Comparison of ENCODE assay signal across 10 mouse cellular contexts in the genomic region with DNA sequence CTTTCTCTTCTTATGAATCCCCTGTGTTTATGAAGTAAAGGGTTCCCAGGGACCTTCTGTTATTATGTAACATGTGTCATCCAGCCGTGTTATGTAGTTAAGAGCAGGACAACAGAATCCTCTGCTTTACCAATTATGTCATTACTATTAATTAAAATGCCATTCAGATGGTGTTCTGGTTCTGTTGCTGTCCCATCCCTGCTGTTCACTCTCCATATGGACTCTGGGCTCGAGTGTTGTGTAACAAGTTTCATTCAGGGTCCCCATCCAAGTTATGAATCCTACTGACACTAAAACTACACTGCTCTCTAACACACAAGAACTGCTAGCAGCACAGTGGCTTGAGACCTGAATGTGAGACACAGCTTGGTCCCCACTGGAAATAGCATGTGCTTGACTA.
DNase-seq lines count a peak whose midpoint lies in the region; ATAC-seq and TF ChIP-seq lines count a peak whose summit lies in the region.
"Had no signal": no experiment of that assay in that cellular context is flagged by ENCODE, and none has a peak within 500 bp of the region (broad histone marks: within the 10 kb centered on the region; RNA-seq: fewer than 3 reads in every experiment).

No protein-coding gene starts in this region.

- DNase-seq in heart, postnatal 25 days (ENCODE audit: low spot score): no peak
- peak; percentile 21 to 43 for DNase-seq in right cerebral cortex, adult 2 months (ENCODE audit: low spot score in 2 of 2)
- no peak for DNase-seq in right cerebral cortex, postnatal 4 days
- peak; percentile 55 for DNase-seq in layer of hippocampus, adult 9-11 months
- DNase-seq in stomach, postnatal 0 days (ENCODE audit: low spot score): no peak
- no peak for DNase-seq in cerebellum, adult 2 months
- no peak for DNase-seq in natural killer cell, adult 2 months (ENCODE audit: low spot score in 2 of 2)
- DNase-seq: heart, adult 18-20 months had no signal

- no peak overlapping the region for H3K9ac ChIP-seq in heart, embryonic 15.5 days
- H3K9ac ChIP-seq in stomach, postnatal 0 days (ENCODE audit: low read length): 0 out of 2 replicates have a peak overlapping the region, but pooled peaks have one; percentile 8

- H3K27ac ChIP-seq in heart, embryonic 15.5 days: no peak overlapping the region
- H3K27ac ChIP-seq in stomach, postnatal 0 days (replicated peaks): 0 out of 2 replicates have a peak overlapping the region, but pooled peaks have one; percentile 1
- H3K27ac ChIP-seq in cerebellum, adult 2 months (ENCODE audit: insufficient read depth, low read length): no peak overlapping the region
- H3K27ac ChIP-seq: neural tube, embryonic 12.5 days had no signal

- no peak for TF ChIP-seq EP300 in stomach, postnatal 0 days (optimal IDR thresholded peaks at IDR 0.05)

- 73% methylated on average over 2 of the region's 2 CpGs for WGBS in heart, embryonic 15.5 days
- 39% methylated on average over 2 of the region's 2 CpGs for WGBS in stomach, postnatal 0 days
- WGBS in cerebellum, adult 2 months: 28% methylated on average over 2 of the region's 2 CpGs

- no peak for ATAC-seq in heart, embryonic 15.5 days (replicated peaks; ENCODE audit: insufficient number of reproducible peaks, insufficient read depth, low FRiP score, low read depth)
- ATAC-seq in stomach, postnatal 0 days (ENCODE audit: low FRiP score, low TSS enrichment): no peak

- no peaks in the 10 kb centered on the region for H3K36me3 ChIP-seq in heart, embryonic 15.5 days
- H3K36me3 ChIP-seq in stomach, postnatal 0 days (ENCODE audit: control insufficient read depth, insufficient read depth, low read length): no peaks in the 10 kb centered on the region
- H3K36me3 ChIP-seq: neural tube, embryonic 12.5 days had no signal

- no peaks in the 10 kb centered on the region for H3K9me3 ChIP-seq in heart, embryonic 15.5 days (replicated peaks)
- no peaks in the 10 kb centered on the region for H3K9me3 ChIP-seq in stomach, postnatal 0 days (ENCODE audit: control insufficient read depth, low read length)
- H3K9me3 ChIP-seq: neural tube, embryonic 12.5 days had no signal

- peaks cover 10% of the 10 kb centered on the region for H3K4me1 ChIP-seq in heart, embryonic 15.5 days (replicated peaks)
- no peaks in the 10 kb centered on the region; the same call in 1 of the 2 replicates for H3K4me1 ChIP-seq in stomach, postnatal 0 days (replicated peaks; ENCODE audit: control insufficient read depth, insufficient read depth)
- no peaks in the 10 kb centered on the region for H3K4me1 ChIP-seq in cerebellum, adult 2 months (ENCODE audit: control insufficient read depth, insufficient read depth, low read length)

- TF ChIP-seq POLR2A in cerebellum, adult 2 months (IDR thresholded peaks at IDR 0.05; ENCODE audit: borderline replicate concordance, insufficient read depth, low read length): no peak

- no peak overlapping the region for H3K4me3 ChIP-seq in heart, embryonic 15.5 days
- H3K4me3 ChIP-seq in stomach, postnatal 0 days (ENCODE audit: low read depth, low read length): peak overlapping the region; percentile 59
- H3K4me3 ChIP-seq in cerebellum, adult 2 months (replicated peaks; ENCODE audit: insufficient read depth, low read depth, low read length): no peak overlapping the region

- H3K4me2 ChIP-seq in heart, embryonic 15.5 days: peak overlapping the region; percentile 34
- H3K4me2 ChIP-seq in stomach, postnatal 0 days (replicated peaks; ENCODE audit: low read depth): peak overlapping the region; percentile 76

- no peaks in the 10 kb centered on the region for H3K27me3 ChIP-seq in heart, embryonic 15.5 days
- no peaks in the 10 kb centered on the region for H3K27me3 ChIP-seq in stomach, postnatal 0 days (ENCODE audit: control insufficient read depth, insufficient read depth, low read length)
- no peaks in the 10 kb centered on the region for H3K27me3 ChIP-seq in cerebellum, adult 2 months (ENCODE audit: control insufficient read depth, insufficient read depth, low read length)

- intact Hi-C loops in heart, postnatal 25 days (cut with DNase I): no loop called here

- TF ChIP-seq CTCF in stomach, postnatal 0 days (IDR thresholded peaks at IDR 0.05; ENCODE audit: low read depth): no peak
- no peak for TF ChIP-seq CTCF in cerebellum, adult 2 months (IDR thresholded peaks at IDR 0.05; ENCODE audit: borderline replicate concordance, insufficient read depth, low read depth, low read length)

Comparison
In these comparisons a context has a peak if more than half of its experiments do, and no peak if none do; other contexts are left out.
1. DNase-seq: peak in right cerebral cortex, adult 2 months (2 of 2) and layer of hippocampus, adult 9-11 months (single experiment); none in heart, postnatal 25 days (single experiment), right cerebral cortex, postnatal 4 days (single experiment), stomach, postnatal 0 days (single experiment), cerebellum, adult 2 months (0 of 2) and natural killer cell, adult 2 months (0 of 2).